Mouse (Mus musculus): Measurements from ENCODE around the gene Pcdh9. TPM values are rescaled to one million over a fixed set of nuclear protein-coding genes. Genes with fewer than 3 reads are reported as not detected.

Gene Pcdh9
- polyA plus RNA-seq, 1 experiment from 2014 or later = 27.5 TPM

GRCm38 (mm10) chr14:93887066-93887465 lies 3.4 kb downstream of the Pcdh9 start:
- no peak for ATAC-seq (replicated peaks; ENCODE audit: insufficient number of reproducible peaks, low FRiP score, low TSS enrichment, low read depth)
- Histone ChIP-seq H3K36me3 (replicated peaks; ENCODE audit: control insufficient read depth, insufficient read depth, low read depth, low read length) (no peaks in the 10 kb centered on the region), H3K9me3 (replicated peaks; ENCODE audit: control insufficient read depth, low read length) (no peaks in the 10 kb centered on the region), H3K4me3 (ENCODE audit: low read depth, low read length) (no peak overlapping the region), H3K9ac (replicated peaks; ENCODE audit: low read length) (no peak overlapping the region), H3K4me1 (ENCODE audit: control insufficient read depth, insufficient read depth, low read length) (no peaks in the 10 kb centered on the region), H3K27me3 (ENCODE audit: control insufficient read depth, insufficient read depth, low read length) (no peaks in the 10 kb centered on the region), H3K4me2 (ENCODE audit: low read depth, low read length) (no peak overlapping the region), H3K27ac (replicated peaks; ENCODE audit: low read depth, low read length) (no peak overlapping the region)
- DNase-seq (ENCODE audit: low spot score) = no peak
- 60% methylated on average over 7 of the region's 7 CpGs for WGBS

GRCm38 (mm10) chr14:93885551-93886084 lies 4.9 kb downstream of the Pcdh9 start:
- no peak overlapping the region for H3K4me3 ChIP-seq (ENCODE audit: low read depth, low read length)
- H3K27me3 ChIP-seq (ENCODE audit: control insufficient read depth, insufficient read depth, low read length) = no peaks in the 10 kb centered on the region
- no peaks in the 10 kb centered on the region for H3K4me1 ChIP-seq (ENCODE audit: control insufficient read depth, insufficient read depth, low read length)
- H3K27ac ChIP-seq (replicated peaks; ENCODE audit: low read depth, low read length) = no peak overlapping the region
- ATAC-seq (replicated peaks; ENCODE audit: insufficient number of reproducible peaks, low FRiP score, low TSS enrichment, low read depth) = no peak
- no peak overlapping the region for H3K9ac ChIP-seq (replicated peaks; ENCODE audit: low read length)
- no peak overlapping the region for H3K4me2 ChIP-seq (ENCODE audit: low read depth, low read length)
- H3K36me3 ChIP-seq (replicated peaks; ENCODE audit: control insufficient read depth, insufficient read depth, low read depth, low read length) = no peaks in the 10 kb centered on the region
- H3K9me3 ChIP-seq (replicated peaks; ENCODE audit: control insufficient read depth, low read length) = no peaks in the 10 kb centered on the region
- DNase-seq (ENCODE audit: low spot score) = no peak
- WGBS = 72% methylated on average over 11 of the region's 11 CpGs

GRCm38 (mm10) chr14:93884467-93884866 lies 6.0 kb downstream of the Pcdh9 start:
- no peaks in the 10 kb centered on the region for H3K36me3 ChIP-seq (replicated peaks; ENCODE audit: control insufficient read depth, insufficient read depth, low read depth, low read length)
- H3K27me3 ChIP-seq (ENCODE audit: control insufficient read depth, insufficient read depth, low read length) = no peaks in the 10 kb centered on the region
- H3K9me3 ChIP-seq (replicated peaks; ENCODE audit: control insufficient read depth, low read length) = no peaks in the 10 kb centered on the region
- H3K27ac ChIP-seq (replicated peaks; ENCODE audit: low read depth, low read length) = no peak overlapping the region
- no peak overlapping the region for H3K4me2 ChIP-seq (ENCODE audit: low read depth, low read length)
- no peaks in the 10 kb centered on the region for H3K4me1 ChIP-seq (ENCODE audit: control insufficient read depth, insufficient read depth, low read length)
- WGBS = 10% methylated on average over 2 of the region's 2 CpGs
- H3K9ac ChIP-seq (replicated peaks; ENCODE audit: low read length) = no peak overlapping the region
- ATAC-seq (replicated peaks; ENCODE audit: insufficient number of reproducible peaks, low FRiP score, low TSS enrichment, low read depth) (0 out of 2 replicates have a peak, but pooled peaks have one; percentile 56), DNase-seq (ENCODE audit: low spot score) (peak; percentile 78)
- H3K4me3 ChIP-seq (ENCODE audit: low read depth, low read length) = no peak overlapping the region

- Histone ChIP-seq H3K27me3 (ENCODE audit: control insufficient read depth, insufficient read depth, low read length) (no peaks in the 10 kb centered on the region), H3K4me2 (ENCODE audit: low read depth, low read length) (no peak overlapping the region), H3K9ac (replicated peaks; ENCODE audit: low read length) (no peak overlapping the region), H3K4me3 (ENCODE audit: low read depth, low read length) (no peak overlapping the region), H3K4me1 (ENCODE audit: control insufficient read depth, insufficient read depth, low read length) (no peaks in the 10 kb centered on the region), H3K36me3 (replicated peaks; ENCODE audit: control insufficient read depth, insufficient read depth, low read depth, low read length) (no peaks in the 10 kb centered on the region), H3K9me3 (replicated peaks; ENCODE audit: control insufficient read depth, low read length) (no peaks in the 10 kb centered on the region), H3K27ac (replicated peaks; ENCODE audit: low read depth, low read length) (no peak overlapping the region)
- ATAC-seq (replicated peaks; ENCODE audit: insufficient number of reproducible peaks, low FRiP score, low TSS enrichment, low read depth) (no peak), DNase-seq (ENCODE audit: low spot score) (no peak)
- 87% methylated on average over 1 of the region's 1 CpGs for WGBS
Measured at GRCm38 (mm10) chr14:93880071-93880470, 10.4 kb downstream of the Pcdh9 start.

GRCm38 (mm10) chr14:93875968-93876367 lies 14.5 kb downstream of the Pcdh9 start:
- Histone ChIP-seq H3K4me3 (ENCODE audit: low read depth, low read length) (no peak overlapping the region), H3K27me3 (ENCODE audit: control insufficient read depth, insufficient read depth, low read length) (no peaks in the 10 kb centered on the region), H3K9me3 (replicated peaks; ENCODE audit: control insufficient read depth, low read length) (no peaks in the 10 kb centered on the region), H3K9ac (replicated peaks; ENCODE audit: low read length) (no peak overlapping the region), H3K27ac (replicated peaks; ENCODE audit: low read depth, low read length) (no peak overlapping the region), H3K4me1 (ENCODE audit: control insufficient read depth, insufficient read depth, low read length) (no peaks in the 10 kb centered on the region), H3K36me3 (replicated peaks; ENCODE audit: control insufficient read depth, insufficient read depth, low read depth, low read length) (no peaks in the 10 kb centered on the region), H3K4me2 (ENCODE audit: low read depth, low read length) (no peak overlapping the region)
- WGBS = 74% methylated on average over 1 of the region's 1 CpGs
- no peak for DNase-seq (ENCODE audit: low spot score)
- no peak for ATAC-seq (replicated peaks; ENCODE audit: insufficient number of reproducible peaks, low FRiP score, low TSS enrichment, low read depth)

- no peak overlapping the region for H3K4me2 ChIP-seq (ENCODE audit: low read depth, low read length)
- no peaks in the 10 kb centered on the region for H3K27me3 ChIP-seq (ENCODE audit: control insufficient read depth, insufficient read depth, low read length)
- ATAC-seq (replicated peaks; ENCODE audit: insufficient number of reproducible peaks, low FRiP score, low TSS enrichment, low read depth) (no peak), DNase-seq (ENCODE audit: low spot score) (no peak)
- no peak overlapping the region for H3K4me3 ChIP-seq (ENCODE audit: low read depth, low read length)
- no peaks in the 10 kb centered on the region for H3K4me1 ChIP-seq (ENCODE audit: control insufficient read depth, insufficient read depth, low read length)
- H3K27ac ChIP-seq (replicated peaks; ENCODE audit: low read depth, low read length) = no peak overlapping the region
- H3K9ac ChIP-seq (replicated peaks; ENCODE audit: low read length) = no peak overlapping the region
- H3K36me3 ChIP-seq (replicated peaks; ENCODE audit: control insufficient read depth, insufficient read depth, low read depth, low read length) = no peaks in the 10 kb centered on the region
- H3K9me3 ChIP-seq (replicated peaks; ENCODE audit: control insufficient read depth, low read length) = no peaks in the 10 kb centered on the region
Measured at GRCm38 (mm10) chr14:93868211-93868610, 22.3 kb downstream of the Pcdh9 start.

- H3K9ac ChIP-seq (replicated peaks; ENCODE audit: low read length) = no peak overlapping the region
- no peak overlapping the region for H3K4me2 ChIP-seq (ENCODE audit: low read depth, low read length)
- WGBS = 85% methylated on average over 3 of the region's 3 CpGs
- DNase-seq (ENCODE audit: low spot score) (no peak), ATAC-seq (replicated peaks; ENCODE audit: insufficient number of reproducible peaks, low FRiP score, low TSS enrichment, low read depth) (no peak)
- no peak overlapping the region for H3K27ac ChIP-seq (replicated peaks; ENCODE audit: low read depth, low read length)
- H3K4me1 ChIP-seq (ENCODE audit: control insufficient read depth, insufficient read depth, low read length) = no peaks in the 10 kb centered on the region
- H3K9me3 ChIP-seq (replicated peaks; ENCODE audit: control insufficient read depth, low read length) = no peaks in the 10 kb centered on the region
- H3K27me3 ChIP-seq (ENCODE audit: control insufficient read depth, insufficient read depth, low read length) = no peaks in the 10 kb centered on the region
- H3K4me3 ChIP-seq (ENCODE audit: low read depth, low read length) = no peak overlapping the region
- no peaks in the 10 kb centered on the region for H3K36me3 ChIP-seq (replicated peaks; ENCODE audit: control insufficient read depth, insufficient read depth, low read depth, low read length)
Measured at GRCm38 (mm10) chr14:93858069-93858468, 32.4 kb downstream of the Pcdh9 start.

GRCm38 (mm10) chr14:93846091-93846677 lies 44.3 kb downstream of the Pcdh9 start:
- no peaks in the 10 kb centered on the region for H3K4me1 ChIP-seq (ENCODE audit: control insufficient read depth, insufficient read depth, low read length)
- no peak overlapping the region for H3K4me3 ChIP-seq (ENCODE audit: low read depth, low read length)
- ATAC-seq (replicated peaks; ENCODE audit: insufficient number of reproducible peaks, low FRiP score, low TSS enrichment, low read depth) (no peak), DNase-seq (ENCODE audit: low spot score) (no peak)
- H3K4me2 ChIP-seq (ENCODE audit: low read depth, low read length) = no peak overlapping the region
- H3K9ac ChIP-seq (replicated peaks; ENCODE audit: low read length) = no peak overlapping the region
- 48% methylated on average over 1 of the region's 1 CpGs for WGBS
- no peak overlapping the region for H3K27ac ChIP-seq (replicated peaks; ENCODE audit: low read depth, low read length)
- H3K9me3 ChIP-seq (replicated peaks; ENCODE audit: control insufficient read depth, low read length) = no peaks in the 10 kb centered on the region
- no peaks in the 10 kb centered on the region for H3K36me3 ChIP-seq (replicated peaks; ENCODE audit: control insufficient read depth, insufficient read depth, low read depth, low read length)
- no peaks in the 10 kb centered on the region for H3K27me3 ChIP-seq (ENCODE audit: control insufficient read depth, insufficient read depth, low read length)
